Mouse (Mus musculus): ENCODE results near the gene Nelfb. TPM values are rescaled to one million over a fixed set of nuclear protein-coding genes. Genes with fewer than 3 reads are reported as not detected.

Nelfb gene
- polyA plus RNA-seq, 1 experiment from 2014 or later = 99.8 TPM

GRCm38 (mm10) chr2:25157655-25158054 lies 53.6 kb downstream of the Nelfb start:
- WGBS = 62% methylated on average over 2 of the region's 2 CpGs
- ATAC-seq (ENCODE audit: insufficient read depth, low FRiP score, low TSS enrichment) = no peak
- H3K27ac ChIP-seq (ENCODE audit: low read depth, low read length) = no peak overlapping the region

GRCm38 (mm10) chr2:25156990-25157389 lies 54.3 kb downstream of the Nelfb start:
- no peaks in the 10 kb centered on the region for H3K9me3 ChIP-seq (ENCODE audit: control insufficient read depth, low read length)
- no peaks in the 10 kb centered on the region for H3K36me3 ChIP-seq (ENCODE audit: control insufficient read depth, insufficient read depth, low read length)
- no peak overlapping the region for H3K9ac ChIP-seq (ENCODE audit: low read length)
- no peak overlapping the region for H3K27ac ChIP-seq (ENCODE audit: low read depth, low read length)
- no peak overlapping the region for H3K4me2 ChIP-seq (ENCODE audit: low read depth)
- H3K4me3 ChIP-seq (ENCODE audit: low read depth, low read length) = no peak overlapping the region
- 36% methylated on average over 2 of the region's 2 CpGs for WGBS
- DNase-seq (ENCODE audit: low spot score) (no peak), ATAC-seq (ENCODE audit: insufficient read depth, low FRiP score, low TSS enrichment) (no peak)
- H3K4me1 ChIP-seq (ENCODE audit: control insufficient read depth, insufficient read depth, low read length) = no peaks in the 10 kb centered on the region
- H3K27me3 ChIP-seq (ENCODE audit: control insufficient read depth, insufficient read depth, low read length) = no peaks in the 10 kb centered on the region

More at GRCm38 (mm10) chr2:25157655-25158054, 53.6 kb downstream of the Nelfb start:
- DNase-seq (ENCODE audit: low spot score) = no peak
- no peaks in the 10 kb centered on the region for H3K36me3 ChIP-seq (ENCODE audit: control insufficient read depth, insufficient read depth, low read length)
- no peak overlapping the region for H3K4me2 ChIP-seq (ENCODE audit: low read depth)
- H3K9ac ChIP-seq (ENCODE audit: low read length) = no peak overlapping the region
- no peaks in the 10 kb centered on the region for H3K9me3 ChIP-seq (ENCODE audit: control insufficient read depth, low read length)
- no peak overlapping the region for H3K4me3 ChIP-seq (ENCODE audit: low read depth, low read length)
- H3K27me3 ChIP-seq (ENCODE audit: control insufficient read depth, insufficient read depth, low read length) = no peaks in the 10 kb centered on the region
- H3K4me1 ChIP-seq (ENCODE audit: control insufficient read depth, insufficient read depth, low read length) = no peaks in the 10 kb centered on the region

GRCm38 (mm10) chr2:25156177-25156576 lies 55.1 kb downstream of the Nelfb start:
- DNase-seq (ENCODE audit: low spot score) = no peak
- 93% methylated on average over 3 of the region's 3 CpGs for WGBS
- no peak for ATAC-seq (ENCODE audit: insufficient read depth, low FRiP score, low TSS enrichment)

DNA sequence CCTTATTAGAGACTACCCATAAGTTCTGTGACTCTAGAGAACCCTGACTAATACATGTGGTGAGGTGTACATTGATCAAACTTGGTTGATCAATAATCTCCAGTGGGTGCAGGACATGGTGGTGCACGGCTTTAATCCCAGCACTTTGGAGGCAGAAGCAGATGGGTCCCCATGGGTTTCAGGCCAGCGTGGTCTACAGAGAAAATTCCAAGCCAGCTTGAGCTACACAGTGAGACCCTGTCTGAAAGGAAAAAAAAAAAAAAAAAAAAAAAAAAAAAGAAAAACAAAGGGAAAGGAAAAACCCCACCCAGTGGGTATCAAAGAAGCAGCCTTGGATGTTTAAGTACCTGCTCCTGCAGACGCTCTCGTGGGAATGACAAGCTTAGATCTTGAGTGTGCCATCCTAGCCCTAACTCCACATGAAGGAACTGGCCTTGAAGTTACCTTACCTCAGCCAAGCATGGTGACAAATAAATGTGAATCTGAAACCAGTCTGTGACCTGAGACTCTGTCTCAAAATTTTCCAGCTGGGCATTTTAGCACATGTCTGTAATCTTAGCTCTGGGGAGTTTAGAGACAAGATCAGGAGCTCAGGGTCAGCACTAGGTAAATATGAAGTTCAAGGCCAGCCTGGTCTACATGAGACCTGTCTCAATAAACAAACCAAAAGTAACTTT lies 59.9 kb downstream of the Nelfb start:
- Histone ChIP-seq H3K4me2 (ENCODE audit: low read depth) (no peak overlapping the region), H3K4me3 (ENCODE audit: low read depth, low read length) (no peak overlapping the region), H3K27me3 (ENCODE audit: control insufficient read depth, insufficient read depth, low read length) (no peaks in the 10 kb centered on the region), H3K27ac (ENCODE audit: low read depth, low read length) (no peak overlapping the region), H3K36me3 (ENCODE audit: control insufficient read depth, insufficient read depth, low read length) (no peaks in the 10 kb centered on the region), H3K4me1 (ENCODE audit: control insufficient read depth, insufficient read depth, low read length) (no peaks in the 10 kb centered on the region), H3K9me3 (ENCODE audit: control insufficient read depth, low read length) (no peaks in the 10 kb centered on the region), H3K9ac (ENCODE audit: low read length) (no peak overlapping the region)
- DNase-seq (ENCODE audit: low spot score) (no peak), ATAC-seq (ENCODE audit: insufficient read depth, low FRiP score, low TSS enrichment) (no peak)
- 72% methylated on average over 4 of the region's 4 CpGs for WGBS

More at GRCm38 (mm10) chr2:25156177-25156576, 55.1 kb downstream of the Nelfb start:
- no peak overlapping the region for H3K27ac ChIP-seq (ENCODE audit: low read depth, low read length)
- H3K4me1 ChIP-seq (ENCODE audit: control insufficient read depth, insufficient read depth, low read length) = no peaks in the 10 kb centered on the region
- H3K9me3 ChIP-seq (ENCODE audit: control insufficient read depth, low read length) = no peaks in the 10 kb centered on the region
- no peaks in the 10 kb centered on the region for H3K36me3 ChIP-seq (ENCODE audit: control insufficient read depth, insufficient read depth, low read length)
- H3K9ac ChIP-seq (ENCODE audit: low read length) = no peak overlapping the region
- H3K27me3 ChIP-seq (ENCODE audit: control insufficient read depth, insufficient read depth, low read length) = no peaks in the 10 kb centered on the region
- H3K4me3 ChIP-seq (ENCODE audit: low read depth, low read length) = no peak overlapping the region
- no peak overlapping the region for H3K4me2 ChIP-seq (ENCODE audit: low read depth)

Other genes starting within 250 kb of the Nelfb start
- 30.5 and 32.7 TPM in 2 replicates for gene Dph7, start 249.1 kb downstream of the Nelfb start, polyA plus RNA-seq (2014; fragmentation: Nextera tagmentation; extraction: Ambion mirVana)
- 144 and 147 TPM in 2 replicates for gene Mrpl41, start 236.4 kb downstream of the Nelfb start, polyA plus RNA-seq (2014; fragmentation: Nextera tagmentation; extraction: Ambion mirVana)
- 4.3 and 4.6 TPM in 2 replicates for gene Pnpla7, start 235.5 kb downstream of the Nelfb start, polyA plus RNA-seq (2014; fragmentation: Nextera tagmentation; extraction: Ambion mirVana)
- 52.6 and 56.1 TPM in 2 replicates for gene Nsmf, start 157.1 kb downstream of the Nelfb start, polyA plus RNA-seq (2014; fragmentation: Nextera tagmentation; extraction: Ambion mirVana)
- not detected in 2 replicates for gene Entpd8, start 131.2 kb downstream of the Nelfb start, polyA plus RNA-seq (2014; fragmentation: Nextera tagmentation; extraction: Ambion mirVana)
- 0.29 TPM in 1 of 2 replicates, not detected in the other for gene Noxa1, start 116.3 kb downstream of the Nelfb start, polyA plus RNA-seq (2014; fragmentation: Nextera tagmentation; extraction: Ambion mirVana)
- gene Nrarp, start 30.7 kb downstream of the Nelfb start, polyA plus RNA-seq (2014; fragmentation: Nextera tagmentation; extraction: Ambion mirVana) = 53.7 and 57.8 TPM in 2 replicates
- 1.6 and 1.9 TPM in 2 replicates for gene Tor4a, start 14.6 kb downstream of the Nelfb start, polyA plus RNA-seq (2014; fragmentation: Nextera tagmentation; extraction: Ambion mirVana)
- gene Stpg3, start 3.1 kb upstream of the Nelfb start, polyA plus RNA-seq (2014; fragmentation: Nextera tagmentation; extraction: Ambion mirVana) = not detected in 2 replicates
- gene Fam166a, start 7.3 kb upstream of the Nelfb start, polyA plus RNA-seq (2014; fragmentation: Nextera tagmentation; extraction: Ambion mirVana) = not detected in 2 replicates
- 515 and 528 TPM in 2 replicates for gene Tubb4b, start 13.2 kb upstream of the Nelfb start, polyA plus RNA-seq (2014; fragmentation: Nextera tagmentation; extraction: Ambion mirVana)
- gene Slc34a3, start 22.9 kb upstream of the Nelfb start, polyA plus RNA-seq (2014; fragmentation: Nextera tagmentation; extraction: Ambion mirVana) = not detected in 2 replicates
- not detected in 2 replicates for gene Rnf224, start 25.3 kb upstream of the Nelfb start, polyA plus RNA-seq (2014; fragmentation: Nextera tagmentation; extraction: Ambion mirVana)
- gene Rnf208, start 30.8 kb upstream of the Nelfb start, polyA plus RNA-seq (2014; fragmentation: Nextera tagmentation; extraction: Ambion mirVana) = 29.9 and 34.0 TPM in 2 replicates
- not detected in 2 replicates for gene Cysrt1, start 31.0 kb upstream of the Nelfb start, polyA plus RNA-seq (2014; fragmentation: Nextera tagmentation; extraction: Ambion mirVana)
- gene AL732309.1, start 35.4 kb upstream of the Nelfb start, polyA plus RNA-seq (2014; fragmentation: Nextera tagmentation; extraction: Ambion mirVana) = 5.1 and 6.6 TPM in 2 replicates
- 11.4 and 13.0 TPM in 2 replicates for gene Tmem203, start 44.0 kb upstream of the Nelfb start, polyA plus RNA-seq (2014; fragmentation: Nextera tagmentation; extraction: Ambion mirVana)
- gene Tprn, start 51.1 kb upstream of the Nelfb start, polyA plus RNA-seq (2014; fragmentation: Nextera tagmentation; extraction: Ambion mirVana) = 4.0 and 5.3 TPM in 2 replicates
- gene Ssna1, start 60.9 kb upstream of the Nelfb start, polyA plus RNA-seq (2014; fragmentation: Nextera tagmentation; extraction: Ambion mirVana) = 217 and 227 TPM in 2 replicates
- gene Anapc2, start 61.0 kb upstream of the Nelfb start, polyA plus RNA-seq (2014; fragmentation: Nextera tagmentation; extraction: Ambion mirVana) = 120 and 128 TPM in 2 replicates
- not detected in 2 replicates for gene Tmem210, start 76.7 kb upstream of the Nelfb start, polyA plus RNA-seq (2014; fragmentation: Nextera tagmentation; extraction: Ambion mirVana)
- not detected in 2 replicates for gene Lrrc26, start 78.4 kb upstream of the Nelfb start, polyA plus RNA-seq (2014; fragmentation: Nextera tagmentation; extraction: Ambion mirVana)
- 2.5 and 3.7 TPM in 2 replicates for gene Grin1, start 107.7 kb upstream of the Nelfb start, polyA plus RNA-seq (2014; fragmentation: Nextera tagmentation; extraction: Ambion mirVana)
- gene Man1b1, start 120.8 kb upstream of the Nelfb start, polyA plus RNA-seq (2014; fragmentation: Nextera tagmentation; extraction: Ambion mirVana) = 65.8 and 87.4 TPM in 2 replicates
- gene Dpp7, start 144.9 kb upstream of the Nelfb start, polyA plus RNA-seq (2014; fragmentation: Nextera tagmentation; extraction: Ambion mirVana) = 16.2 and 20.6 TPM in 2 replicates
- 5.1 and 7.0 TPM in 2 replicates for gene Uap1l1, start 154.2 kb upstream of the Nelfb start, polyA plus RNA-seq (2014; fragmentation: Nextera tagmentation; extraction: Ambion mirVana)
- gene Sapcd2, start 160.8 kb upstream of the Nelfb start, polyA plus RNA-seq (2014; fragmentation: Nextera tagmentation; extraction: Ambion mirVana) = 49.2 and 53.7 TPM in 2 replicates
- gene Entpd2, start 184.4 kb upstream of the Nelfb start, polyA plus RNA-seq (2014; fragmentation: Nextera tagmentation; extraction: Ambion mirVana) = 0.12 TPM in 1 of 2 replicates, not detected in the other
- gene Npdc1, start 187.9 kb upstream of the Nelfb start, polyA plus RNA-seq (2014; fragmentation: Nextera tagmentation; extraction: Ambion mirVana) = 133 TPM in 2 replicates
- 0.11 TPM in 1 of 2 replicates, not detected in the other for gene Fut7, start 211.8 kb upstream of the Nelfb start, polyA plus RNA-seq (2014; fragmentation: Nextera tagmentation; extraction: Ambion mirVana)
- 5.0 and 5.6 TPM in 2 replicates for gene Abca2, start 217.2 kb upstream of the Nelfb start, polyA plus RNA-seq (2014; fragmentation: Nextera tagmentation; extraction: Ambion mirVana)
- 0.72 and 0.89 TPM in 2 replicates for gene Clic3, start 245.3 kb upstream of the Nelfb start, polyA plus RNA-seq (2014; fragmentation: Nextera tagmentation; extraction: Ambion mirVana)
- 22.0 and 26.3 TPM in 2 replicates for gene Paxx, start 249.6 kb upstream of the Nelfb start, polyA plus RNA-seq (2014; fragmentation: Nextera tagmentation; extraction: Ambion mirVana)